Mouse (Mus musculus): ENCODE measurements around the gene RPS10-NUDT3.

The RPS10-NUDT3 gene

GRCm38 (mm10) chr17:27611519-27611884 lies 23.5 kb downstream of the RPS10-NUDT3 start:
- in situ Hi-C loops (cut with MboI) = no loop called here

- in situ Hi-C loops (cut with MboI) = no loop called here
Measured at GRCm38 (mm10) chr17:27610679-27611518, 24.1 kb downstream of the RPS10-NUDT3 start.

GRCm38 (mm10) chr17:27609576-27609975 lies 25.4 kb downstream of the RPS10-NUDT3 start:
- in situ Hi-C loops (cut with MboI) = no loop called here

GRCm38 (mm10) chr17:27603522-27604234 lies 31.3 kb downstream of the RPS10-NUDT3 start:
- in situ Hi-C loops (cut with MboI) = no loop called here

GRCm38 (mm10) chr17:27603036-27603435 lies 32.0 kb downstream of the RPS10-NUDT3 start:
- in situ Hi-C loops (cut with MboI) = no loop called here

GRCm38 (mm10) chr17:27600869-27601268 lies 34.2 kb downstream of the RPS10-NUDT3 start:
- in situ Hi-C loops (cut with MboI) = no loop called here

GRCm38 (mm10) chr17:27600286-27600685 lies 34.7 kb downstream of the RPS10-NUDT3 start:
- in situ Hi-C loops (cut with MboI) = no loop called here

- in situ Hi-C loops (cut with MboI) = no loop called here
Measured at GRCm38 (mm10) chr17:27596376-27597190, 38.4 kb downstream of the RPS10-NUDT3 start.

GRCm38 (mm10) chr17:27595659-27596375 lies 39.2 kb downstream of the RPS10-NUDT3 start:
- in situ Hi-C loops (cut with MboI) = no loop called here

- in situ Hi-C loops (cut with MboI) = no loop called here
Measured at GRCm38 (mm10) chr17:27592565-27592910, 42.5 kb downstream of the RPS10-NUDT3 start.

GRCm38 (mm10) chr17:27591826-27592564 lies 43.0 kb downstream of the RPS10-NUDT3 start:
- in situ Hi-C loops (cut with MboI) = no loop called here

GRCm38 (mm10) chr17:27588231-27588630 lies 46.8 kb downstream of the RPS10-NUDT3 start:
- in situ Hi-C loops (cut with MboI) = no loop called here

GRCm38 (mm10) chr17:27587252-27587651 lies 47.8 kb downstream of the RPS10-NUDT3 start:
- in situ Hi-C loops (cut with MboI) = no loop called here

- in situ Hi-C loops (cut with MboI) = no loop called here
Measured at GRCm38 (mm10) chr17:27586661-27587060, 48.4 kb downstream of the RPS10-NUDT3 start.

- in situ Hi-C loops (cut with MboI) = no loop called here
Measured at GRCm38 (mm10) chr17:27583185-27583894, 51.7 kb downstream of the RPS10-NUDT3 start.

GRCm38 (mm10) chr17:27580392-27581068 lies 54.5 kb downstream of the RPS10-NUDT3 start:
- in situ Hi-C loops (cut with MboI) = no loop called here

GRCm38 (mm10) chr17:27579816-27580215 lies 55.2 kb downstream of the RPS10-NUDT3 start:
- in situ Hi-C loops (cut with MboI) = no loop called here

- in situ Hi-C loops (cut with MboI) = no loop called here
Measured at GRCm38 (mm10) chr17:27578487-27578886, 56.5 kb downstream of the RPS10-NUDT3 start.

- in situ Hi-C loops (cut with MboI) = no loop called here
Measured at GRCm38 (mm10) chr17:27577468-27577867, 57.6 kb downstream of the RPS10-NUDT3 start.

- in situ Hi-C loops (cut with MboI) = no loop called here
Measured at GRCm38 (mm10) chr17:27576056-27576455, 59.0 kb downstream of the RPS10-NUDT3 start.
